Mouse (Mus musculus) heart, adult 8-10 months (tissue): ENCODE measurements around the gene Smr3a. TPM values are rescaled to one million over a fixed set of nuclear protein-coding genes. Genes with fewer than 3 reads are reported as not detected.

Experiments used
- DNase-seq: peaks from one replicate; pipeline ENCODE4 v3.0.0; 2022; ENCODE audit warnings: low spot score
- total RNA-seq, 4 experiments: library from RNA; stranded (reverse); gene quantifications; 2 replicates each; pipeline ENCODE4 v1.2.4; 2022

Smr3a gene
- total RNA-seq, result not detected

GRCm38 (mm10) chr5:88002249-88002648 lies at the start of gene Smr3a:
Gene Smr3a (plus strand): TSS chr5:88002549.
- no peak for DNase-seq

DNA sequence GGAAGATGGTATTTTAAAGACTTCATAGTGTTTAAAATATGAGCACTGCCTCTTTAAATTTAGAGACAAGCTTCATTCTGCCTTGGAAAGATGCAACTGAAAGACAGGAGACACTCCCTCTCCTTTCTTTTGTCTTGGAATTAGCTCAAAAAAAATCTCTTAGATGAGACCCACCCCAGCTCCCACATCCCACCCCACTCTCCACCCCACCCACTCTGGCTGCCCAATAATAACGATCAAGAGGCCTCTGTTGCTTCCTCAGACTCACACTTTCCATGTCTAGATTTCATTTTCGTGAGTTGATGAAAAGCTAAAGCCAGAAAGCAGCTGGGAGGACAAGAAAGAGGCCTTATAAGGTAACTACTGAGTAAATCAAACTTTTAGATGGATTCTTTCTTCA lies 33.1 kb upstream of the Smr3a start, which contains the start of the genes 2310003L06Rik and Gm28434:
Gene 2310003L06Rik (plus strand): TSS at position 259 of the 400 bp plus-strand sequence.
Gene Gm28434 (plus strand): TSS at position 317 of the 400 bp plus-strand sequence.
- no peak for DNase-seq

DNA sequence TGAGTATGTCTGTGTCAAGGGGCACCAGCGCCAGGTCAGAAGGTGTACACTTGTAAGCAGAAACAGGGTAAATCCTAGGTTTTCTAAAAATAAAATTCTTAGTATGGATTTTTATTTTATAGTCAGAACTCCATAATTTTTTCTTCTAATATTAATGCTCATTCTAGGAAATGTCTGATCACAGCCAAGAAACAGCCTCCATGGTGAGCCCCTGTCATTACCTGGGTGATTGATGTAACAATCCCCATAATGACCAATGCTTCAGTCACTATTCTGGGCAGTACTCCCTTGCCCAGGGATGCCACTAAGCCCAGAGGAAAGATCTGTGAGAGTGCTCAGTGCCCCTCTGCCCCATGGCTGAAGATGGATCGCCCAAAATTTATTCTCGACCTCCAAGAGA lies 23.2 kb upstream of the Smr3a start, which contains the start of gene Cabs1:
Gene Cabs1 (plus strand): TSS at position 301 of the 400 bp plus-strand sequence.
- DNase-seq, result no peak

DNA sequence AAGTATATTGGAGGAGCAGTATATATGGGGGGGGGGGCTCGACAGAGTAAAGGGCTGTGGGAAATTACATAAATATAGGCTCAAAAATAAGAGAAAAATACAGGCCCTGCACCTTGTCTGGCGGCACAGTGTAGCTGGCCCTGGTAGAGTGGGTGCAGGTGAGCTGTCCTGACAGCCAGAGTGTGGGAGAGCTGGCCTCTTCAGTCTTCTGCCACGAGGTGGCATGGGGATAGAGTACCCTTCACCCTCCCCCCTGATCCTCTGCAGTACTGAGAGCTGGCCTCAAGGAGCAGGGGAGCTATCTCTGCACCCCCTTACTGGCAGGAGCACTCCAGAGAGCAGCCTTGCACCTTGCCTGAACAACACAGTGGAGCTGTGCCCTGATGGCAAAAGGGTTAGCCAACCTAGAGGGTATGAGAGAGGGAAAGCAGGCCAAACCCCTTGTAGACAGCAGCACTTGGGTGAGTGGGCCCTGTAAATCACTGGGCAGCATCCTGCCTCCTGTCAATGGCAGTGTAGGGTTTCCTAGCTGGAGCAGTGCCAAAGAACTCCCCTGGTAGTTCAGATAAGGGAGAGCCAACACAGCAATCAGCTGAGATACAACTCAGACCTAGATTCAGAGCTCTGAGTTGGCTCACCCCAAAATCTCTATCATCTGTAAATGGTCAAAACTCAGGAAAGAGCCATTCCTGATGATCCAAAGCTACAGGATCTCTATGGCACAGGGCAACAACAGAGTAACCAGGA lies 19.7 kb upstream of the Smr3a start:
- no peak for DNase-seq

GRCm38 (mm10) chr5:88005241-88005640 lies 2.9 kb downstream of the Smr3a start:
- no peak for DNase-seq

Other genes starting within 250 kb of the Smr3a start
- gene Csn1s2a, start 228.0 kb upstream of the Smr3a start, total RNA-seq, result not detected
- gene Csn1s2b, start 194.5 kb upstream of the Smr3a start, total RNA-seq, result not detected
- not detected for gene Prr27, start 176.9 kb upstream of the Smr3a start, total RNA-seq
- gene Odam, start 117.5 kb upstream of the Smr3a start, total RNA-seq, result not detected
- not detected for gene Csn3, start 77.0 kb upstream of the Smr3a start, total RNA-seq
- not detected for gene 2310003L06Rik, start 33.1 kb upstream of the Smr3a start, total RNA-seq
- not detected for gene Gm28434, start 33.0 kb upstream of the Smr3a start, total RNA-seq
- not detected for gene Cabs1, start 23.1 kb upstream of the Smr3a start, total RNA-seq
- gene Smr2, start 84.0 kb downstream of the Smr3a start, total RNA-seq, result not detected
- not detected for gene Gm11116, start 109.0 kb downstream of the Smr3a start, total RNA-seq
- not detected for gene Gm11115, start 151.6 kb downstream of the Smr3a start, total RNA-seq